Mouse (Mus musculus): Measurements from ENCODE around the gene Gpr75.

Gpr75 gene

DNA sequence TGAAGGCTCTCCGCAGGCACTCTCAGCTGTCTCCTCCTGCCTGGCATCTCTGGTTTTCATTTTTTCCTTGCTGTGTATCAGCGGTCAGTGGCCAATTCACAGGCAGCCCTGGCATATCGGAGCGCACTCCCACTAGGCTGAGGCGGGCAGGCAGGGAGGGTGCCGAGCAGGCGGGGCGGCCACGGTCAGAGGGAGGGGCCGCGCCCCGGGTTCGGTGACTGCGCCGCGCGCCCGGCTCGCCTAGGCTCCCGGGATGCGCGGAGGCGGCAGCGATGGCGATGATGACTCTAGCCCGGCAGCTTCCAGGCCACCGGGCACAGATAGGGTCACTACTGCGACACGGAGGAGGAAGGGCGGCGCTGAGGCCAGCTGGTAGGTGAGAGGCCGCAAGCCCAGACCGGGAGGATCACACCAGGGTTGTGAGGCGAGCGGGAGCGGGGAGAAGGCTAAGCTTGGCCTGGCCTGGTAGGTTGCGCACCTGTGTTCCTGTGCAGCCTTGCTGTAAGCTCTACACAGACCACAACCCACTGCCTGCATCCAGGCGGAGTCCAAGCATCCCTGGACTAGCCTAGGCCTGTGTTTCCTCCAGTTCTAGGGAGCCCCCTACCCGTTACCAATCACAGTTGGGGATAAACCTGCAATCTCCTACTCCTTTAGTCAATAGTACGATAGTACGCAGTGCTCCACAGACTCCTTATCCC, at the start of gene Gpr75, which contains the start of gene Asb3:
Gene Gpr75, plus strand, starts transcription at position 188 of the 701 bp plus-strand sequence.
Gene Asb3, plus strand, starts transcription at position 246 of the 701 bp plus-strand sequence.
- DNase-seq (ENCODE audit: low read depth, low spot score) = no peak

GRCm38 (mm10) chr11:30838793-30839192, 46.4 kb upstream of the Gpr75 start:
- DNase-seq (ENCODE audit: low read depth, low spot score) = no peak

- no peak for DNase-seq (ENCODE audit: low read depth, low spot score)
These were observed 40.8 kb upstream of the Gpr75 start for GRCm38 (mm10) chr11:30844355-30844754.

DNA sequence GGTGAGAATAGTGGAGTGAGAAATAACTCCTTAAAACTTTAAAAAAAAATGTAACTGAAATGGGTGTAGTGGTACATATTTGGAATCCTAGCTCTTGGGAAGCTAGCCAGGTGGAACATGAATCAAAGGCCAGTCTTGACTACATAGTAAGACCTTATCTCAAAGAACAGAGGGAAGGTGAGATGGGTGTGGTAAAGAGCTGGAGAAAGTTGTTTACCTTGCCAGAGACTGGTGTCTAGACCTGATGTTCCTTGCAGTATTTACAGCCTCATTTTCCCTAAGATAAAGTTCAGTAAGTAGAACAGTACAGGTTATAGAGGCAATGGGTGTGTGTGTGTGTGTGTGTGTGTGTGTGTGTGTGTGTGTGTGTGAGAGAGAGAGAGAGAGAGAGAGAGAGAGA, 12.7 kb upstream of the Gpr75 start:
- DNase-seq (ENCODE audit: low read depth, low spot score) = no peak

DNA sequence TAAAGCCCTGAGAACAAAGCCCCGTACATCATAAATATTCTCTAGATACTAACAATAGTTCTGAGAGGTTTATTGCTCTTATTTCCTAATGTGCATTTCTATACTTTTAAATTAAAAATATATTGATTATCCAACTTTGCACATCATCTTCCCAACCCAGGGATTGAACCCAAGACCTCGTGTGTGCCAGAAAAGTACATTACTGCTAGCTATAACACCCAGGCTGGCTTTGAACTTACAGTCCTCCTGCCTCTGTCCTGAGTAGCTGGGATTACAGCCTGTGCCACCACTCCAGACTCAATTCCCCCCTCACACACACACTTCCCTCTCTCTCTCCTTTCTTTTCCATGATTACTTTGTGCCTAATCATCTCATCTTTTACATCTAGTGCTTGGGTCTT, 3.0 kb downstream of the Gpr75 start:
- DNase-seq (ENCODE audit: low read depth, low spot score) = no peak

GRCm38 (mm10) chr11:30896201-30896600, 11.0 kb downstream of the Gpr75 start:
- DNase-seq (ENCODE audit: low read depth, low spot score) = no peak

DNA sequence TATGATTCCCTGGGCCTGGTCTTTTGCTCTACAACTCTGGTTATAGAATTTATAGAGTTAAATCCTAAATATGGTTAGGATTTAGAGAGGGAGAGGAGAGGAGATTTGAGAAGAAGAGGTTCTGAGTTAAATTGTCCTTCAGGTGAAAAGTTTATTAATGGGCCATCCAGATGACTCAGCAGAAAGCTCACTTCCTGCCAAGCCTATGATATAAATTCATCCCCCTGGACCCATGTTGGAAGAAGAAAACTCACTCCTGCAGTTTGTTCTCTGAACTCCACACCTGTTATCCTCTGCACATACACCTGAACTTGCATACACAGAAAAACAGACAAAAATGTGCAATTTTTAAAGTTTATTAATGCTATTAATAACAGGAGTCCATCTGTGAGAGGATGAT, 14.2 kb downstream of the Gpr75 start:
- no peak for DNase-seq (ENCODE audit: low read depth, low spot score)

GRCm38 (mm10) chr11:30912311-30912710, 27.2 kb downstream of the Gpr75 start:
- no peak for DNase-seq (ENCODE audit: low read depth, low spot score)

DNA sequence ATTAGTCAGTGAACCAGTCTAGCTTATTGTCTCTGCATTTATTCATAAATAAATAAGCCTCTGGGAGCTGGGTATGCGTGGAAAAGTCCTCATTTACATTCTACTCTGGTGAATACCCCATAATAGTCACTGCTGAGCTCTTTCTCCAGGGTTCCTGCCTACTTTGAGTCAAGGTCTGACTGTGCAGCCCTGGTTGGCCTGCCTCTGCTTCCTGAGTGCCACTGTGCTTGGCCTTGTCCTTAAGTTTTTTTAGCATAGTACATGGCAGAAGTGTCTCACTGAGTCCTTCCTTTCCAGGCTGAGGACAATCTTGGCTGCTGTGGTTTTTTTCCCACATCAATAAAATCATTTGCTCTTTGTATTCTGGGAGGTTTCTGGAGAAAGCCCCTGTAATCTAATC, 35.5 kb downstream of the Gpr75 start:
- DNase-seq (ENCODE audit: low read depth, low spot score) = no peak

DNA sequence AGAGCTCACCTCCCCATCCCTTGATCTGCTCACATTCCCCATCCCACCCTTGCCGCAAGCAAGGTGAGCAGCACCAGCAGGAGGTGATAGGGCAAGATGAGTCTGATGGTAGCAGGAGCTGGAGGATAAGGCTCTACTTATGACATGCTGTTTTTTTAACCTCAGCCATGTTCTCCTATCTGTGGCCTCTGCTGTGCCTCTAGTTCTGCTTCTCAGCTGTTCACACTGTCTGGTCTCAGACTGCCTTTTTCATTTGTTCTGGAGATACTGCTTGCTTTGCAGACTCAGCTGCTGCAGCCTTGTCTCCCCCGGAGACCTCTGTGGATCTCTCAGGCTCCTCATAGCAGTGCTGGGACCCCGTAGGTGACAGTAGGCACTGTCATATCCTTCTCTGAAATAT, 38.1 kb downstream of the Gpr75 start:
- DNase-seq (ENCODE audit: low read depth, low spot score) = no peak

GRCm38 (mm10) chr11:30928079-30928478, 42.9 kb downstream of the Gpr75 start:
- no peak for DNase-seq (ENCODE audit: low read depth, low spot score)

- DNase-seq (ENCODE audit: low read depth, low spot score) = no peak
These were observed 43.3 kb downstream of the Gpr75 start for GRCm38 (mm10) chr11:30928498-30928897.

Measured in CD4-positive helper T cell, adult 2 months (primary cell).